Mouse (Mus musculus): ENCODE data around the gene Myo10.

GRCm38 (mm10) chr15:25732758-25733428, 110.6 kb downstream of the Myo10 start:
- peak; percentile 63 for TF ChIP-seq CTCF (conservative IDR thresholded peaks at IDR 0.05; ENCODE audit: insufficient read depth, insufficient read length, low read depth, low read length)
- TF ChIP-seq POLR2A (IDR thresholded peaks at IDR 0.05; ENCODE audit: low read depth, low read length), result no peak

Data from kidney, adult 2 months (tissue).